Mouse (Mus musculus): ENCODE measurements around the gene Pla2g4b. TPM values are rescaled to one million over a fixed set of nuclear protein-coding genes. Genes with fewer than 3 reads are reported as not detected.
A peak's percentile ranks its signal among the peaks of the same experiment; 100 is the strongest.

The Pla2g4b gene
- polyA plus RNA-seq, 1 experiment from 2014 or later, result 4.6 TPM

DNA sequence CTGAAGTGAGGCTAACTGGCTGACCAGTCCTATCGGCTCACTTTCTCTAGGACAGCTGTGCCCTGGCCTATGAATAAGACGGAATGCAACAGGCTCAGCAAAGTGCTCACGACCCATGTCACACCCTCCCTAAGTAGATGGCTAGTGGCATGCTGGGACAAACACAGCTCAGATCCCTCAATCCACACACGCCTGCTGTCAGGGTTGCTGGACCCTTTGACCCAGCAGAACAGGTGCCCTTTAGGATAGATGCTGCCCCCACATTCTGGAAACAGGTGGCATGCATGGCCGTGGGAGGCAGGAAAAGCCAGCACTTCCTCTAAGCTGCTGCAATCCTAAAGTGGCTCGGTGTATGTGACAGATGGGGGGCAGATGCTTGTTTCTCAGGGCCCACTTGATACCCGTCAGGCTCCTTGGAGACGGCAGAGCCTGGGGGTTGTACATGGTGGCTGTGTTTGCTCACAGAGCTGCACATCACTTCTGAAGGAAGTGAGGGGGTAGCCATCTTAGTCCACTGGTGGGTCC lies 36.3 kb downstream of the Pla2g4b start:
- Histone ChIP-seq H3K9ac (no peak overlapping the region), H3K4me1 (0 out of 2 replicates have a peak, but pooled peaks cover 3% of the 10 kb centered on the region), H3K36me3 (replicated peaks) (no peaks in the 10 kb centered on the region), H3K4me3 (no peak overlapping the region), H3K9me3 (no peaks in the 10 kb centered on the region), H3K27me3 (replicated peaks) (no peaks in the 10 kb centered on the region), H3K4me2 (no peak overlapping the region), H3K27ac (no peak overlapping the region)
- 73% methylated on average over 8 of the region's 8 CpGs for WGBS
- ATAC-seq (replicated peaks), result 0 out of 2 replicates have a peak, but pooled peaks have one; percentile 4

DNA sequence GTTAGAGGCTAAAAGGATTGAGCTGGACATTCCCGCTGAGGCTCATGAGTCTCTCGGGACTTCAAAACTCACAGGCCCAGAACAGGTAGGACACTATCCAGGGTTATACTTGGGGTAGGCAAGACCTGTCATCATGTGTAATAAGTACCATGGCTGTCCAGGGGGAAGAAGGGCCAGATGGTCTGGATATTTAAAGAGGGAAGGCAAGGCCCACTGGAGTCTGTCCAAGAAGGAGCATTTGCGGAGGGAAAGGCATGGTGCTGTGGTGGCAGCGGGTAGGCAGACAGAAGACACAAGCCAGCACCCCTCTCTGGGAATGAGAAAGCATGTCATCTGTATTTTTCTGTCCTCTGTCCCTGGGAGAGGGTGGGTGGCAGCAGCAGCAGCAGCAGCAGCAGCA lies 40.9 kb downstream of the Pla2g4b start:
- H3K27ac ChIP-seq, result no peak overlapping the region
- no peaks in the 10 kb centered on the region for H3K9me3 ChIP-seq
- ATAC-seq (replicated peaks), result no peak
- H3K36me3 ChIP-seq (replicated peaks), result no peaks in the 10 kb centered on the region
- no peak overlapping the region for H3K4me2 ChIP-seq
- H3K9ac ChIP-seq, result no peak overlapping the region
- 93% methylated on average over 4 of the region's 4 CpGs for WGBS
- peaks cover 9% of the 10 kb centered on the region for H3K27me3 ChIP-seq (replicated peaks)
- peaks cover 9% of the 10 kb centered on the region for H3K4me1 ChIP-seq
- H3K4me3 ChIP-seq, result no peak overlapping the region

DNA sequence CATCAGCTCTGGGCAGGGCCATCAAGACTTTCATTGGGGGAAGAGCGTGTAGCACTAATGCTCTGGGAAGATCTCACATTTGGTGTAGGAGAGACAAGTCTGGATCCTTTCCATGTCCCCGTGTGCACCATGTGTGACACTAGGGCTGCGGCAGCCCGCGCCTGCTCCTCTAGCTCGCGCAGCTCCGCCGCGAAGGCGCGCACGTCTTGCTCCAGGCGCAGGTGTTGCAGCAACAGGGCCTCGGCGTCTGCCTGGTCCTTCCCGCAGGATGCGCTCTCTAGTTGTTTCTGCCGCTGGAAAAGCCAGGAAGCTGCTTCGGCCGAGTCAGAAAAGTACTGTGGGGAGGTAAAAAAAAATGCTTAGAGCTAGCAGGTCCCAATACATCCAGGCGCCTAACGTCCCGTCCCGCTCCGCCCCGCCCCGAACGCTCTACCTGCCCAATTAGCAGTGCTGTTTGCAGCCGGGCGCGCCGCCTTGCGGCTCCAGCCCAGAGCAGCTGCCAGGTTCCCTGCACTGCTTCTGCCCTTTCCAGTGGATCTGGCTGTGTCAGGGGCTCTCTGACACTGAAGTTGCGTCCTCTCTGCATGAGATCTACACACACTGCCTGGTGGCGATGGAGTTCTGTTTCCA lies 43.0 kb downstream of the Pla2g4b start:
- 1% methylated on average over 36 of the region's 36 CpGs for WGBS
- Histone ChIP-seq H3K4me3 (peak overlapping the region; percentile 40), H3K9ac (peak overlapping the region; percentile 28; the same call in 1 of the 2 replicates), H3K4me1 (peaks cover 9% of the 10 kb centered on the region), H3K27ac (no peak overlapping the region), H3K27me3 (replicated peaks) (peaks cover 9% of the 10 kb centered on the region), H3K9me3 (no peaks in the 10 kb centered on the region), H3K36me3 (replicated peaks) (no peaks in the 10 kb centered on the region), H3K4me2 (peak overlapping the region; percentile 62)
- peak; percentile 84 for ATAC-seq (replicated peaks)

DNA sequence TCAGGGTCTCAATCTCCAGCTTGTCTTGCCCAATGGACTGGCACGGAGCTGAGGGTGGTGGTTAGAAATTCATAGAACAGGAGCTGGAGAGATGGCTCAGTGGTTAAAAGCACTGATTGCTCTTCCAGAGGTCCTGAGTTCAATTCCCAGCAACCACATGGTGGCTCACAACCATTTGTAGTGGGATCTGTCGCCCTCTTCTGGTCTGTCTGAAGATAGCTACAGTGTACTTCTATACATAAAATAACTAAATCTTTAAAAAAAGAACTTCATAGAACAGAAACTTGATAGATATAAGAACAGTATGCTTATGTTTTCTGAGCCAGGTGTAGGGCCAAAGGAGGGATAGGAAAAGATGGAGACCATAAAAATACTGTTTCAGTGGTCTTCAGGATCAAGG lies 49.2 kb downstream of the Pla2g4b start:
- Histone ChIP-seq H3K4me3 (no peak overlapping the region), H3K9ac (no peak overlapping the region), H3K36me3 (replicated peaks) (no peaks in the 10 kb centered on the region), H3K27me3 (replicated peaks) (peaks cover 2% of the 10 kb centered on the region), H3K4me2 (no peak overlapping the region), H3K9me3 (no peaks in the 10 kb centered on the region), H3K4me1 (no peaks in the 10 kb centered on the region), H3K27ac (no peak overlapping the region)
- ATAC-seq (replicated peaks), result no peak
- WGBS, result 69% methylated on average over 2 of the region's 2 CpGs

DNA sequence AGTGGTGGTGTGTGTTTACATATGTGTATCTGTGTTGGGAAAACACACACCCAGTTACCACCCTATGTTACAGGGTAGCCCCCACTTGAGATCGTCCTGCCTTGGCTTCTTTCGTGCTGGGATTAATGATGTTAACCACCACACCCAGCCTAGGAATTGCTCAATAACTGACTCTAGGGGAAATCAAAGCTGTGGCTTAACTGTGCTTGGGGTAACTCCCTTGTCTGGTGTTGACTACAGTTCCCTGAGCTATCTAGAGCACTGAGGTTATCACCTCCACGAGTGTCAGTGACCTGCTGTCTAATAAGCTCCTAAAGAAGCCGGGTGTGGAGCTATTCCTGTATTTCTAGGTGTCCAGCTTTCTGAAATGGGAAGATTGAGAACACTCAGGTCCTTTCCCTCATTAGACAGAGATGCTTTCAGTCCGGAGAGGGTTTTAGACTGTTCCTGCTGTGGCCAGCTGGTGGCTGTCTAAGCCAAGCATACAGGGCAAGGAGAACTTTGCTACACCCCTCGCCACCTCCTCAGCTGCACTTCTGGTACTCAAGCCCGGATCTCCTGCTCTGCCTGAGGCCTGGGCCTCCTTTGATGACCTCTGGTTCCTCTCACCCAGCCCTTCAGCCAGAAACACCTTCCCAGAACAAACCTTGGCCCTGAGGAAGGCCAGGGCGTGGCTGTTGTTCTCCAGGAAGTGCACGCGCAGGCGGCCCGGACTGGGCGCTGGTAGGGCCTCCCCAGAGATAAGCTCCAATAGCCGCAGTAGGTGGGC lies 51.6 kb downstream of the Pla2g4b start:
- ATAC-seq (replicated peaks), result no peak
- no peak overlapping the region for H3K4me3 ChIP-seq
- no peak overlapping the region for H3K4me2 ChIP-seq
- no peaks in the 10 kb centered on the region for H3K36me3 ChIP-seq (replicated peaks)
- no peaks in the 10 kb centered on the region for H3K4me1 ChIP-seq
- 76% methylated on average over 14 of the region's 14 CpGs for WGBS
- H3K27ac ChIP-seq, result no peak overlapping the region
- no peaks in the 10 kb centered on the region for H3K9me3 ChIP-seq
- no peaks in the 10 kb centered on the region for H3K27me3 ChIP-seq (replicated peaks)
- no peak overlapping the region for H3K9ac ChIP-seq

- Histone ChIP-seq H3K4me2 (no peak overlapping the region), H3K9me3 (no peaks in the 10 kb centered on the region), H3K4me3 (no peak overlapping the region), H3K27me3 (replicated peaks) (no peaks in the 10 kb centered on the region), H3K4me1 (no peaks in the 10 kb centered on the region), H3K36me3 (replicated peaks) (no peaks in the 10 kb centered on the region), H3K27ac (no peak overlapping the region), H3K9ac (no peak overlapping the region)
- WGBS, result 91% methylated on average over 3 of the region's 3 CpGs
- ATAC-seq (replicated peaks), result no peak
Observed at GRCm38 (mm10) chr2:120086038-120086437, 52.8 kb downstream of the Pla2g4b start.

GRCm38 (mm10) chr2:120087391-120087790 lies 54.2 kb downstream of the Pla2g4b start:
- no peak overlapping the region for H3K4me2 ChIP-seq
- H3K27ac ChIP-seq, result no peak overlapping the region
- H3K27me3 ChIP-seq (replicated peaks), result no peaks in the 10 kb centered on the region
- H3K9ac ChIP-seq, result no peak overlapping the region
- no peaks in the 10 kb centered on the region for H3K9me3 ChIP-seq
- H3K36me3 ChIP-seq (replicated peaks), result no peaks in the 10 kb centered on the region
- no peaks in the 10 kb centered on the region for H3K4me1 ChIP-seq
- 77% methylated on average over 3 of the region's 3 CpGs for WGBS
- ATAC-seq (replicated peaks), result no peak
- no peak overlapping the region for H3K4me3 ChIP-seq

GRCm38 (mm10) chr2:120087897-120088296 lies 54.7 kb downstream of the Pla2g4b start:
- no peaks in the 10 kb centered on the region for H3K36me3 ChIP-seq (replicated peaks)
- WGBS, result 95% methylated on average over 2 of the region's 2 CpGs
- ATAC-seq (replicated peaks), result no peak

DNA sequence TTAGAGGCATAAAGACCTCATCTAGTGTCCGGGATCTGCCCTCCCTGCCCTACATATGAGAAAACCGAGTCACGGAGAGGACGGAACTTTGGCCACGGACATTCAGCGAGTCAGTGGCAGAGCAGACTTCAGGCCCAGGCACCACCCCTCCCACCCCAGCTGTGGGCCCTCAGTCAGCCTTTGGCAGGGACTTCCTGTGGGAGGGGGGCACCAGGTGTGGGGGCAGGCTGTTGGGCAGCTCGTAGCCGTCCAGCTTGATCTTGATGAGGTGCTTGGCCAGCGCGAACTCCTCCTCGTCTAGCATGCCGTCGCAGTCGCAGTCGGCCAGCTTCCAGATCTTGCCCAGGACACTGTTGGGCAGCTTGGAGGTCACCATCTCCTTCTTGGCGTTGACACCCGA lies 57.8 kb downstream of the Pla2g4b start:
- 95% methylated on average over 17 of the region's 17 CpGs for WGBS
- Histone ChIP-seq H3K9me3 (no peaks in the 10 kb centered on the region), H3K4me3 (no peak overlapping the region), H3K36me3 (replicated peaks) (no peaks in the 10 kb centered on the region), H3K4me2 (no peak overlapping the region), H3K9ac (no peak overlapping the region), H3K27me3 (replicated peaks) (no peaks in the 10 kb centered on the region), H3K27ac (no peak overlapping the region), H3K4me1 (no peaks in the 10 kb centered on the region)
- no peak for ATAC-seq (replicated peaks)

More at GRCm38 (mm10) chr2:120087897-120088296, 54.7 kb downstream of the Pla2g4b start:
- no peaks in the 10 kb centered on the region for H3K9me3 ChIP-seq
- no peaks in the 10 kb centered on the region for H3K4me1 ChIP-seq
- no peak overlapping the region for H3K4me3 ChIP-seq
- no peak overlapping the region for H3K27ac ChIP-seq
- no peak overlapping the region for H3K9ac ChIP-seq
- H3K4me2 ChIP-seq, result no peak overlapping the region
- no peaks in the 10 kb centered on the region for H3K27me3 ChIP-seq (replicated peaks)

Small RNA genes within 50 kb of the gene (microRNA-seq; reads per million reads assigned to microRNA genes)
- gene Mir7665, result not detected

Other genes with a start within 250 kb of the Pla2g4b start
- 21.3 and 21.6 TPM in 2 replicates for gene Rpap1, start 245.9 kb upstream of the Pla2g4b start, polyA plus RNA-seq (2015; fragmentation: Nextera tagmentation; extraction: Ambion mirVana)
- 20.3 and 22.2 TPM in 2 replicates for gene Tyro3, start 235.7 kb upstream of the Pla2g4b start, polyA plus RNA-seq (2015; fragmentation: Nextera tagmentation; extraction: Ambion mirVana)
- gene Mga, start 136.2 kb upstream of the Pla2g4b start, polyA plus RNA-seq (2015; fragmentation: Nextera tagmentation; extraction: Ambion mirVana), result 27.8 and 30.7 TPM in 2 replicates
- gene Mapkbp1, start 60.7 kb upstream of the Pla2g4b start, polyA plus RNA-seq (2015; fragmentation: Nextera tagmentation; extraction: Ambion mirVana), result 9.7 and 9.9 TPM in 2 replicates
- 21.9 and 22.6 TPM in 2 replicates for gene Jmjd7, start 5.9 kb upstream of the Pla2g4b start, polyA plus RNA-seq (2015; fragmentation: Nextera tagmentation; extraction: Ambion mirVana)
- gene Gm28042, start 5.9 kb upstream of the Pla2g4b start, polyA plus RNA-seq (2015; fragmentation: Nextera tagmentation; extraction: Ambion mirVana), result 6.0 and 7.2 TPM in 2 replicates
- gene Ehd4, start 121.2 kb downstream of the Pla2g4b start, polyA plus RNA-seq (2015; fragmentation: Nextera tagmentation; extraction: Ambion mirVana), result 17.9 and 20.4 TPM in 2 replicates
- gene Pla2g4e, start 211.9 kb downstream of the Pla2g4b start, polyA plus RNA-seq (2015; fragmentation: Nextera tagmentation; extraction: Ambion mirVana), result 5.1 and 5.3 TPM in 2 replicates